Mouse (Mus musculus): ENCODE measurements at regions not wholly inside any gene's neighbourhood (a gene's known extent, or its start where the extent isn't known, plus 50 kb on each side); places are given as distances from the start of the nearest gene placed in this dataset.
A peak's percentile ranks its signal among the peaks of the same experiment; 100 is the strongest.

- no peak for DNase-seq (ENCODE audit: low spot score in 2 of 2)
- intact Hi-C loops (cut with DNase I) = no loop called here
These were observed 190.2 kb upstream of the Cdh20 start for GRCm38 (mm10) chr1:104578123-104578522.

DNA sequence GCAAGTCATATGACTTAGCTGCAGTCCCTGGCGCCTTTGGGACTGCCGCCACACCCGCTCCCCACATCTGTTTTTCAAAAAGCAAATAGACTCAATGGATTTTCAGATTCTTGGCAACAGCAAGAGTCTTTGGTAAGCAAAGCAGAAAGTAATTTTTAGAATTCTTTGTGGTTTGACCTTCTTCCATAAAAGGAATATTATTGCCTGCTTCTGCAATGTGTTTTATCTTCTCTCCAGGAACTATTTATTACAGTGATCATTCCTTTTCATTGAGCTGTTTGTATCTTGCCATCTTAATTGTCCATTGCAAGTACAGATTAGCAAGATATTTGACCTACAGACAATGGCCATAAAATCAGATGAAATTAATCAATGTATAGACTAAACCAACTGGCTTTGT is 184.2 kb upstream of the Cdh20 start:
- no peak for DNase-seq (ENCODE audit: low spot score in 2 of 2)
- intact Hi-C loops (cut with DNase I) = no loop called here

DNA sequence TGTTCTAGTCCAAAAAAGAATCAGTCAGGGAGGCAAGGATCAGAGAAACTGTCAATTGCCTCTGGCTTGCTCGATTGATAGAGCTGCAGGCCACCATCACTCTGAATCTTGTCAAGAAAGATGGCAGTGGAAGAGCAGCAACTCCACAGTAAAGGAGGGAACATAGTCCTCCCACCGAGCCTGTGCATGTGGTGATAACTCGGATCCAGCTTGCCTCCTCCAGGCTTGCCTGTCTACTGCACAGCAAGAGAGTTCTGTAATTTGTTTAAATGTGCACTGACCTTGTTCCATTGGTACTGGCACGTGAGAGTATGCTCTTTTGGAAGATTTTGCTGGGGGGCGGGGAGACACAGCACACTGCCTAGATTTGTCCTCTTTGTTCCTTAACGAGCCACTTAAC is 181.3 kb upstream of the Cdh20 start:
- no peak for DNase-seq (ENCODE audit: low spot score in 2 of 2)
- intact Hi-C loops (cut with DNase I) = no loop called here

GRCm38 (mm10) chr1:104605301-104605700 is 163.0 kb upstream of the Cdh20 start:
- intact Hi-C loops (cut with DNase I) = no loop called here
- no peak for DNase-seq (ENCODE audit: low spot score in 2 of 2)

DNA sequence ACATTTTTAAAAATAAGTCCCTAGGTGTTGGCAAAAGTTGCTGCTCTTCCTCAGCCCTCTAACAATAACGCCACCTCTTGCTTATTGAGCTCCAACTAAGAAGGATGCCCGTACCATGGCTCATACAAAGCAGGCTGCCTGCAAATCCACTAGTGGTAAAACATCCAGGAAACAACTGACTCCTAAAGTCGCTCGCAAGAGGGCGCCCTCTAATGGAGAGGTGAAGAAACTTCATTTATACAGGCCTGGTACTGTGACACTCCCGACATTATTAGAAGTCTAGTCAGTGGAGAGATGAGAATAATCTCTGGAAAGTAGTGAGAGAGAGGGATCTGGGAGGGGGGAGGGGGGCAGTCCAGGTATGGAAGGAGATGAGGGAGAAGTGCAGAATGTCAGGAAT is 158.9 kb upstream of the Cdh20 start:
- intact Hi-C loops (cut with DNase I) = no loop called here
- DNase-seq (ENCODE audit: low spot score in 2 of 2) = no peak

GRCm38 (mm10) chr1:104617374-104617773 is 151.0 kb upstream of the Cdh20 start:
- intact Hi-C loops (cut with DNase I) = no loop called here
- DNase-seq (ENCODE audit: low spot score in 2 of 2) = no peak

- intact Hi-C loops (cut with DNase I) = no loop called here
- DNase-seq (ENCODE audit: low spot score in 2 of 2) = no peak
These were observed 148.4 kb upstream of the Cdh20 start for GRCm38 (mm10) chr1:104619805-104620375.

DNA sequence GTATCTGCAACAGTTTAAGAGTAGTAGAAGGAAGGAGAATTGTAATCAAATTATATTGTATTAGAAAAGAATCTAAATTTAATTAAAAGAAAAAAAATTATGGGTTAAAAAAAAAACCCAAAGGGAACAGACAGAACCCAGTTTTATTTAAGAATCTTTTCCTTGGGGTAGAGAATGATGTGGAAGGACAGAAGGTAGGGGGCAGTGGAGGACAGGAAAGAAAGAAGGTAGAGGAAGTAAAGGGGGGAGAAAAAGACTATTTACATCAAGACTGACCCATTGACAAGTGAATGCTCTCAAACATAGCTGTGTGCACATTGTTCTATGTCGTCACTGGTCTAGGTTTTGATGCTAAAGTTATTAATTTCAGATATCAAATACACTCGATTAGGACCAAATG is 142.8 kb upstream of the Cdh20 start:
- no peak for DNase-seq (ENCODE audit: low spot score in 2 of 2)
- intact Hi-C loops (cut with DNase I) = loop anchor here (5.0 kb wide), 1 partner anchor 322 kb away; no protein-coding TSS in a partner anchor

- intact Hi-C loops (cut with DNase I) = no loop called here
- DNase-seq (ENCODE audit: low spot score in 2 of 2) = peak in 1 of 2 experiments; percentile 6
These were observed 115.9 kb upstream of the Cdh20 start for GRCm38 (mm10) chr1:104652405-104652804.
